Mouse (Mus musculus) cortical plate, adult 2 months (tissue): Measurements from ENCODE around the gene Gm11756.
"Not testable (repeated sequence)": the region's sequence is repeated elsewhere in the genome, so short reads cannot be mapped to it uniquely, and the experiment has no call there.

Source experiments
- CTCF ChIP-seq: fragments of 200-500 bp; IDR thresholded peaks from 2 replicates; pipeline ENCODE4 v1.5.1; 2011; ENCODE audit warnings: mild to moderate bottlenecking, control low read depth, low read length; ENCODE audit not compliant: insufficient read depth; ENCODE audit errors: extremely low read depth
- POLR2A ChIP-seq: fragments of 200-500 bp; IDR thresholded peaks from 2 replicates; pipeline ENCODE4 v1.6.1; 2011; ENCODE audit warnings: mild to moderate bottlenecking, low read length, control low read depth; ENCODE audit not compliant: insufficient read depth; ENCODE audit errors: extremely low read depth

GRCm38 (mm10) chr4:73920660-73921059 is at the start of gene Gm11756:
- TF ChIP-seq CTCF, POLR2A: not testable (repeated sequence)
